Mouse (Mus musculus): Measurements from ENCODE around the gene Fam19a5.

DNA sequence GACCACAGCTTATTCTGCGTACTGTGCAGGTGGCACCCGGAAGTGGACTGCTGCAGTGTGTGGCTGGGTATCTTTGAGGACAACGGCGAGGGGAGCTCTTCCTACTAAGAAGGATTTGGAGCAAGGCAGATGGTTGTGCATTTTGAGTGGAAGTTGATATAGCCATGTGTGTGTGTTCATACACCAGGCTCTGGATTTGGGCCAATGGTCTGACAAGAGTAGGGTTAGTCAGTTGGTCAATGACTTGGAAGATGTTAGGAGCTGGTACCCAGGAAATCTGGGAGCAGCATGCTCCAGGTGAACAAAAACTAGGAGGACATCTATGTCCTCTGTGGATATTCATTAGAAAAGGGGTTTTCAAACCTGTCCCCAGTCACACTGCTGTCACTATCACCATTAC is 33.2 kb upstream of the Fam19a5 start:
- TF ChIP-seq CTCF (IDR thresholded peaks at IDR 0.05; ENCODE audit: control insufficient read depth, insufficient read depth, insufficient replicate concordance, low read depth, low read length) (no peak), POLR2A (IDR thresholded peaks at IDR 0.05; ENCODE audit: control insufficient read depth, low read depth, low read length) (no peak)
